Mouse (Mus musculus): ENCODE results near the gene Nxph1.

The Nxph1 gene

GRCm38 (mm10) chr6:8959810-8960209, 11.6 kb downstream of the Nxph1 start:
- no peak for DNase-seq (ENCODE audit: low read depth, low spot score)

- no peak for DNase-seq (ENCODE audit: low read depth, low spot score)
These were observed 22.3 kb downstream of the Nxph1 start for GRCm38 (mm10) chr6:8970576-8970975.

GRCm38 (mm10) chr6:8979237-8979871, 31.1 kb downstream of the Nxph1 start:
- DNase-seq (ENCODE audit: low read depth, low spot score), result no peak

GRCm38 (mm10) chr6:8996301-8996943, 48.2 kb downstream of the Nxph1 start:
- DNase-seq (ENCODE audit: low read depth, low spot score), result no peak

GRCm38 (mm10) chr6:8997326-8997725, 49.1 kb downstream of the Nxph1 start:
- DNase-seq (ENCODE audit: low read depth, low spot score), result no peak

- DNase-seq (ENCODE audit: low read depth, low spot score), result no peak
These were observed 54.5 kb downstream of the Nxph1 start for GRCm38 (mm10) chr6:9002686-9003085.

GRCm38 (mm10) chr6:9026631-9027030, 78.4 kb downstream of the Nxph1 start:
- no peak for DNase-seq (ENCODE audit: low read depth, low spot score)

- DNase-seq (ENCODE audit: low read depth, low spot score), result no peak
These were observed 78.9 kb downstream of the Nxph1 start for GRCm38 (mm10) chr6:9027146-9027545.

GRCm38 (mm10) chr6:9028501-9028900, 80.3 kb downstream of the Nxph1 start:
- DNase-seq (ENCODE audit: low read depth, low spot score), result no peak

- DNase-seq (ENCODE audit: low read depth, low spot score), result no peak
These were observed 91.1 kb downstream of the Nxph1 start for GRCm38 (mm10) chr6:9039286-9039685.

- DNase-seq (ENCODE audit: low read depth, low spot score), result no peak
These were observed 92.8 kb downstream of the Nxph1 start for GRCm38 (mm10) chr6:9040991-9041390.

- no peak for DNase-seq (ENCODE audit: low read depth, low spot score)
These were observed 94.2 kb downstream of the Nxph1 start for GRCm38 (mm10) chr6:9042391-9042790.

- DNase-seq (ENCODE audit: low read depth, low spot score), result no peak
These were observed 98.6 kb downstream of the Nxph1 start for GRCm38 (mm10) chr6:9046815-9047214.

GRCm38 (mm10) chr6:9061261-9062105, 113.3 kb downstream of the Nxph1 start:
- DNase-seq (ENCODE audit: low read depth, low spot score), result no peak

GRCm38 (mm10) chr6:9066435-9066834, 118.2 kb downstream of the Nxph1 start:
- DNase-seq (ENCODE audit: low read depth, low spot score), result no peak

GRCm38 (mm10) chr6:9069913-9070312, 121.7 kb downstream of the Nxph1 start:
- DNase-seq (ENCODE audit: low read depth, low spot score), result no peak

- no peak for DNase-seq (ENCODE audit: low read depth, low spot score)
These were observed 128.2 kb downstream of the Nxph1 start for GRCm38 (mm10) chr6:9076463-9076862.

GRCm38 (mm10) chr6:9077793-9078689, 129.8 kb downstream of the Nxph1 start:
- DNase-seq (ENCODE audit: low read depth, low spot score), result peak; percentile 42

GRCm38 (mm10) chr6:9083851-9084250, 135.6 kb downstream of the Nxph1 start:
- no peak for DNase-seq (ENCODE audit: low read depth, low spot score)

GRCm38 (mm10) chr6:9097345-9097744, 149.1 kb downstream of the Nxph1 start:
- peak; percentile 22 for DNase-seq (ENCODE audit: low read depth, low spot score)

GRCm38 (mm10) chr6:9107366-9107765, 159.1 kb downstream of the Nxph1 start:
- DNase-seq (ENCODE audit: low read depth, low spot score), result no peak

GRCm38 (mm10) chr6:9119136-9119535, 170.9 kb downstream of the Nxph1 start:
- DNase-seq (ENCODE audit: low read depth, low spot score), result no peak
